Mouse (Mus musculus) hindbrain, embryonic 16.5 days (tissue): ENCODE results near the gene Dazl. TPM values are rescaled to one million over a fixed set of nuclear protein-coding genes. Genes with fewer than 3 reads are reported as not detected.

ENCODE experiments used
- ATAC-seq: fragments of 200-750 bp; cut with Nextera tagmentation; 2 replicates; pipeline ENCODE4 v1.8.0; 2017; ENCODE audit warnings: moderate TSS enrichment, moderate library complexity
- H3K27ac ChIP-seq: fragments of 300-500 bp; sonication (generic); 2 replicates; pipeline ENCODE4 v1.5.1; 2014; ENCODE audit warnings: low read depth, mild to moderate bottlenecking, control low read depth, low read length, moderate library complexity
- H3K27me3 ChIP-seq: fragments of 300-500 bp; sonication (generic); replicated peaks from 2 replicates; pipeline ENCODE4 v1.6.1; 2014; ENCODE audit warnings: low read length; ENCODE audit not compliant: control insufficient read depth, insufficient read depth
- H3K36me3 ChIP-seq: fragments of 300-500 bp; sonication (generic); 2 replicates; pipeline ENCODE4 v1.6.1; 2014; ENCODE audit warnings: mild to moderate bottlenecking, low read length, moderate library complexity, mixed read lengths; ENCODE audit not compliant: control insufficient read depth, insufficient read depth
- H3K4me1 ChIP-seq: fragments of 300-500 bp; sonication (generic); 2 replicates; pipeline ENCODE4 v1.6.1; 2014; ENCODE audit warnings: low read depth, low read length; ENCODE audit not compliant: control insufficient read depth, insufficient read depth
- H3K4me2 ChIP-seq: fragments of 300-500 bp; sonication (generic); 2 replicates; pipeline ENCODE4 v1.6.1; 2014; ENCODE audit warnings: mild to moderate bottlenecking, low read length, control low read depth, moderate library complexity
- H3K4me3 ChIP-seq: fragments of 300-500 bp; sonication (generic); 2 replicates; pipeline ENCODE4 v1.5.1; 2014; ENCODE audit warnings: mild to moderate bottlenecking, low read length, control low read depth, moderate library complexity
- H3K9ac ChIP-seq: fragments of 300-500 bp; sonication (generic); 2 replicates; pipeline ENCODE4 v1.6.1; 2014; ENCODE audit warnings: low read depth, mild to moderate bottlenecking, control low read depth, low read length, moderate library complexity
- H3K9me3 ChIP-seq: fragments of 300-500 bp; sonication (generic); 2 replicates; pipeline ENCODE4 v1.6.1; 2014; ENCODE audit warnings: mild to moderate bottlenecking, low read length, moderate library complexity; ENCODE audit not compliant: control insufficient read depth
- WGBS: fragments of 180-500 bp; shearing (Covaris S2); extraction: QIAGEN DNeasy Blood & Tissue Kit; methylation state at CpG from one replicate; pipeline ENCODE4 v1.1.7; 2014; 5-methylcytosine and 5-hydroxymethylcytosine counted together
- polyA plus RNA-seq: library from polyadenylated mRNA; unstranded; fragments of >200 nt; fragmentation: Nextera tagmentation; extraction: Ambion mirVana; gene quantifications from 2 replicates; pipeline ENCODE4 v1.2.1, GENCODE M21; 2015

The Dazl gene
- polyA plus RNA-seq, 1 experiment from 2014 or later: 0.50 TPM

GRCm38 (mm10) chr17:50318810-50319209, 25.4 kb upstream of the Dazl start:
- H3K4me3 ChIP-seq: no peak overlapping the region
- no peaks in the 10 kb centered on the region for H3K36me3 ChIP-seq
- H3K9me3 ChIP-seq: no peaks in the 10 kb centered on the region
- H3K27me3 ChIP-seq: no peaks in the 10 kb centered on the region
- H3K27ac ChIP-seq: no peak overlapping the region
- ATAC-seq: no peak
- H3K4me1 ChIP-seq: no peaks in the 10 kb centered on the region
- no peak overlapping the region for H3K9ac ChIP-seq
- H3K4me2 ChIP-seq: no peak overlapping the region

- H3K4me2 ChIP-seq: no peak overlapping the region
- ATAC-seq: no peak
- no peak overlapping the region for H3K4me3 ChIP-seq
- H3K9me3 ChIP-seq: no peaks in the 10 kb centered on the region
- H3K4me1 ChIP-seq: no peaks in the 10 kb centered on the region
- no peak overlapping the region for H3K27ac ChIP-seq
- 66% methylated on average over 11 of the region's 11 CpGs for WGBS
- no peaks in the 10 kb centered on the region for H3K27me3 ChIP-seq
- H3K36me3 ChIP-seq: no peaks in the 10 kb centered on the region
- H3K9ac ChIP-seq: no peak overlapping the region
Measured at GRCm38 (mm10) chr17:50316216-50317150, 23.0 kb upstream of the Dazl start.

GRCm38 (mm10) chr17:50310148-50310802, 16.8 kb upstream of the Dazl start:
- no peak for ATAC-seq
- Histone ChIP-seq H3K27ac (no peak overlapping the region), H3K27me3 (no peaks in the 10 kb centered on the region), H3K36me3 (no peaks in the 10 kb centered on the region), H3K9me3 (no peaks in the 10 kb centered on the region), H3K9ac (no peak overlapping the region), H3K4me1 (no peaks in the 10 kb centered on the region), H3K4me3 (no peak overlapping the region), H3K4me2 (no peak overlapping the region)
- 71% methylated on average over 10 of the region's 10 CpGs for WGBS

- Histone ChIP-seq H3K36me3 (no peaks in the 10 kb centered on the region), H3K9me3 (no peaks in the 10 kb centered on the region), H3K27me3 (no peaks in the 10 kb centered on the region), H3K27ac (no peak overlapping the region), H3K4me2 (no peak overlapping the region), H3K9ac (no peak overlapping the region), H3K4me1 (no peaks in the 10 kb centered on the region), H3K4me3 (no peak overlapping the region)
- WGBS: 76% methylated on average over 5 of the region's 5 CpGs
- ATAC-seq: no peak
Measured at GRCm38 (mm10) chr17:50309512-50310072, 16.2 kb upstream of the Dazl start.

- Histone ChIP-seq H3K4me1 (no peaks in the 10 kb centered on the region), H3K4me2 (no peak overlapping the region), H3K27me3 (no peaks in the 10 kb centered on the region), H3K9ac (no peak overlapping the region), H3K36me3 (no peaks in the 10 kb centered on the region), H3K4me3 (no peak overlapping the region), H3K9me3 (no peaks in the 10 kb centered on the region), H3K27ac (no peak overlapping the region)
- no peak for ATAC-seq
- WGBS: 62% methylated on average over 5 of the region's 5 CpGs
Measured at GRCm38 (mm10) chr17:50308880-50309279, 15.4 kb upstream of the Dazl start.

- Histone ChIP-seq H3K27me3 (no peaks in the 10 kb centered on the region), H3K4me1 (no peaks in the 10 kb centered on the region), H3K36me3 (no peaks in the 10 kb centered on the region), H3K4me3 (no peak overlapping the region), H3K9ac (no peak overlapping the region), H3K4me2 (no peak overlapping the region), H3K27ac (no peak overlapping the region), H3K9me3 (no peaks in the 10 kb centered on the region)
- 90% methylated on average over 10 of the region's 10 CpGs for WGBS
- no peak for ATAC-seq
Measured at GRCm38 (mm10) chr17:50308059-50308647, 14.7 kb upstream of the Dazl start.

- Histone ChIP-seq H3K4me1 (no peaks in the 10 kb centered on the region), H3K27ac (no peak overlapping the region), H3K36me3 (no peaks in the 10 kb centered on the region), H3K9me3 (no peaks in the 10 kb centered on the region), H3K4me2 (no peak overlapping the region), H3K27me3 (no peaks in the 10 kb centered on the region), H3K9ac (no peak overlapping the region), H3K4me3 (no peak overlapping the region)
- WGBS: 88% methylated on average over 3 of the region's 3 CpGs
- no peak for ATAC-seq
Measured at GRCm38 (mm10) chr17:50302867-50303266, 9.4 kb upstream of the Dazl start.

GRCm38 (mm10) chr17:50300171-50300841, 6.9 kb upstream of the Dazl start:
- Histone ChIP-seq H3K27me3 (no peaks in the 10 kb centered on the region), H3K4me1 (no peaks in the 10 kb centered on the region), H3K9ac (no peak overlapping the region), H3K4me3 (no peak overlapping the region), H3K4me2 (no peak overlapping the region), H3K9me3 (no peaks in the 10 kb centered on the region), H3K27ac (no peak overlapping the region), H3K36me3 (no peaks in the 10 kb centered on the region)
- 90% methylated on average over 11 of the region's 11 CpGs for WGBS
- ATAC-seq: no peak
